Mouse (Mus musculus): ENCODE measurements around the gene Nubp2.

DNA sequence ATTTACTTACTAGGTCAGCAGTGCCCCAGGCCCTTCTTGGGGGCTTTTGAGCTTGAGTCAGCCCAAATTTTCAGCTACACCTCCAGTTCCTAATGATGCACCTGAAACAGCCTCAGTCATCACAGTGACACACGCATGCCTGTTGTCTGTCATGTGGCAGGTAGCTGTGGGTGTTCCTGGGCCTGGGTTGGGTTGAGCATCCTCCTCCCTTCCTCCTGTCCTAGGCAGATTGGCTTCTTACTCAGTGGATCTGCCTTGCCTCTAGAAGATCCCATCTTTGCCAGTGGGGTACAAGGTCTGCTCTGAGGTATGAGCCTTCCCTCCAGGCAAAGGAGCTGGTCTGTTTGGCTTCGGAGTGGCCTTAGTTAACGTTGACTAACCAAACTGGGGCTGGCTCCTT is 2.7 kb upstream of the Nubp2 start:
- no peak for TF ChIP-seq CTCF (IDR thresholded peaks at IDR 0.05; ENCODE audit: control insufficient read depth, insufficient read depth, insufficient read length)
- no peak for TF ChIP-seq CEBPB (IDR thresholded peaks at IDR 0.05; ENCODE audit: low read depth)
- TF ChIP-seq USF1 (IDR thresholded peaks at IDR 0.05; ENCODE audit: low read depth): no peak
- TF ChIP-seq MAX (IDR thresholded peaks at IDR 0.05): no peak

All from C2C12 (cell line).